7 mouse cellular contexts compared by ENCODE assay signal in the genomic region with DNA sequence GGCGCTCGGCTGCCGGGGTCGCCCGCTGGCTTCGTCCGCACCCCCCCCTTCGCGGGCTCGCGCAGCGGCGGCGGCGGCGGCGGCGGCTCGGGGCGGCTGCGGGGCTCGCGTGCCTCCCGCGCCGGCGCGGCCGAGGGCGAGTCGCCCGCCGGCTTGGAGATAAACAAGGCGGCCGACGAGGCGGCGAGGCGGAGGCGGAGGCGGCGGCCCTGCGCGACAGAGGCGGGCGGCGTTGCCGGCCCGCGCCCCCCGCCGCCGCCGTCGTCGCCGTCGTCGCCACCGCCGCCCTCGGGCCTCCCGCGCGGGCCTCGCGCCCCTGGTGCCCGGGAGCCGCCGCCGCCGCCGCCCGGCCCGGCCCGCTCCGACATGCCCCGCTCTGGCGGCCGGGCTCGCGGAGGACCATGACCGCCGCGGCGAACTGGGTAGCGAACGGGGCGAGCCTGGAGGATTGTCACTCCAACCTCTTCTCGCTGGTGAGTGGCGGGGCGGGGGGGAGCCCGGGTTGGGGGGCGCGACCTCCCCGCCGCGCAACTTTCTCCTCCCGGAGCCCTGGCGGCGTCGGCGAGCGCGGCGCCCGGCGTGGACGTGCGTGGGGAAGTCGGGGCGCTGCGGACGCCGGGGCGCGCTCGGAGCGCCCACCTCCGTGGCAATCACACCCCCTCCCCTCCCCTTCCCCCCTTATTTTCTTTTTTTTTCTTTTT. TPM values are rescaled to one million over a fixed set of nuclear protein-coding genes. Genes with fewer than 3 reads are reported as not detected.
DNase-seq lines count a peak whose midpoint lies in the region; ATAC-seq and TF ChIP-seq lines count a peak whose summit lies in the region.

TSS of gene Med13l (plus strand) at position 295 of the 701 bp plus-strand sequence.

- ATAC-seq in common myeloid progenitor, adult 5-6 weeks (replicated peaks; ENCODE audit: low read depth, poor library complexity, severe bottlenecking) = peak; percentile 17; the same call in 1 of the 2 replicates
- peak; percentile 65 for ATAC-seq in intestine, embryonic 14.5 days (replicated peaks; ENCODE audit: low FRiP score, low TSS enrichment, low read depth)
- ATAC-seq in limb, embryonic 11.5 days (ENCODE audit: insufficient number of reproducible peaks, low FRiP score, low TSS enrichment, low read depth) = peak; percentile 29; the same call in 1 of the 2 replicates
- peak; percentile 57 for ATAC-seq in midbrain, embryonic 12.5 days (ENCODE audit: low FRiP score, low read depth)

- TF ChIP-seq CTCF in spleen, adult 2 months (IDR thresholded peaks at IDR 0.05; ENCODE audit: extremely low read depth, insufficient read depth, insufficient read length, insufficient replicate concordance) = no peak

- DNase-seq in adrenal gland, adult 18-20 months (ENCODE audit: low spot score in 2 of 2) = peak; percentile 67 to 73
- peak; percentile 74 to 76 for DNase-seq in gastrocnemius, postnatal 36 days
- no peak for DNase-seq in intestine, embryonic 14.5 days (ENCODE audit: low spot score)
- peak; percentile 84 for DNase-seq in limb, embryonic 11.5 days (ENCODE audit: low spot score)
- peak in 1 of 2 experiments; percentile 58 for DNase-seq in spleen, adult 2 months (ENCODE audit: low read depth in 1 of 2, low spot score in 2 of 2)

- intact Hi-C loops in gastrocnemius, postnatal 36 days (cut with DNase I) = loop anchor here (2.0 kb wide), 1 partner anchor 46 kb away; no protein-coding TSS in a partner anchor

- under 1% methylated on average over 51 of the region's 120 CpGs for WGBS in intestine, embryonic 14.5 days
- under 1% methylated on average over 62 of the region's 120 CpGs for WGBS in limb, embryonic 11.5 days
- under 1% methylated on average over 41 of the region's 120 CpGs for WGBS in midbrain, embryonic 12.5 days
- WGBS in spleen, adult 2 months = 2% methylated on average over 68 of the region's 120 CpGs

- H3K36me3 ChIP-seq in intestine, embryonic 14.5 days (ENCODE audit: control insufficient read depth, insufficient read depth, low read length) = no peaks in the 10 kb centered on the region
- no peaks in the 10 kb centered on the region for H3K36me3 ChIP-seq in limb, embryonic 11.5 days (ENCODE audit: control insufficient read depth, insufficient read depth, low read length)
- no peaks in the 10 kb centered on the region for H3K36me3 ChIP-seq in midbrain, embryonic 12.5 days
- H3K36me3 ChIP-seq in spleen, adult 2 months (ENCODE audit: control insufficient read depth, insufficient read depth, low read length) = no peaks in the 10 kb centered on the region

- H3K9me3 ChIP-seq in intestine, embryonic 14.5 days (ENCODE audit: control insufficient read depth, low read length) = no peaks in the 10 kb centered on the region
- H3K9me3 ChIP-seq in limb, embryonic 11.5 days (ENCODE audit: control insufficient read depth, low read length) = no peaks in the 10 kb centered on the region
- no peaks in the 10 kb centered on the region for H3K9me3 ChIP-seq in midbrain, embryonic 12.5 days

- no peaks in the 10 kb centered on the region for H3K27me3 ChIP-seq in intestine, embryonic 14.5 days (replicated peaks; ENCODE audit: control insufficient read depth, insufficient read depth, low read length)
- H3K27me3 ChIP-seq in limb, embryonic 11.5 days (ENCODE audit: control insufficient read depth, insufficient read depth, low read length) = no peaks in the 10 kb centered on the region
- peaks cover 29% of the 10 kb centered on the region for H3K27me3 ChIP-seq in midbrain, embryonic 12.5 days
- H3K27me3 ChIP-seq in spleen, adult 2 months (ENCODE audit: control insufficient read depth, insufficient read depth, low read length) = 0 out of 2 replicates have a peak, but pooled peaks cover 1% of the 10 kb centered on the region

- TF ChIP-seq POLR2A in spleen, adult 2 months (IDR thresholded peaks at IDR 0.05; ENCODE audit: low read depth, low read length) = no peak; the same call in 1 of the 2 replicates

- H3K9ac ChIP-seq in intestine, embryonic 14.5 days (ENCODE audit: low read length) = peak within 1 kb of the TSS; percentile 91
- H3K9ac ChIP-seq in limb, embryonic 11.5 days (ENCODE audit: low read length) = peak within 1 kb of the TSS; percentile 94
- H3K9ac ChIP-seq in midbrain, embryonic 12.5 days (replicated peaks) = peak within 1 kb of the TSS; percentile 91

- peak within 1 kb of the TSS; percentile 93 for H3K27ac ChIP-seq in intestine, embryonic 14.5 days (ENCODE audit: low read depth)
- H3K27ac ChIP-seq in limb, embryonic 11.5 days (replicated peaks; ENCODE audit: low read depth, low read length) = peak within 1 kb of the TSS; percentile 90
- H3K27ac ChIP-seq in midbrain, embryonic 12.5 days (replicated peaks) = peak within 1 kb of the TSS; percentile 95
- H3K27ac ChIP-seq in spleen, adult 2 months (ENCODE audit: insufficient read depth, low read length) = peak within 1 kb of the TSS; percentile 92

- peaks cover 27% of the 10 kb centered on the region for H3K4me1 ChIP-seq in intestine, embryonic 14.5 days (replicated peaks; ENCODE audit: control insufficient read depth, insufficient read depth, low read length)
- H3K4me1 ChIP-seq in limb, embryonic 11.5 days (ENCODE audit: control insufficient read depth, insufficient read depth, low read length) = peaks cover 14% of the 10 kb centered on the region
- H3K4me1 ChIP-seq in midbrain, embryonic 12.5 days = peaks cover 34% of the 10 kb centered on the region
- H3K4me1 ChIP-seq in spleen, adult 2 months (ENCODE audit: control insufficient read depth, insufficient read depth, insufficient read length) = peaks cover 16% of the 10 kb centered on the region

- H3K4me2 ChIP-seq in intestine, embryonic 14.5 days (ENCODE audit: low read length) = peak within 1 kb of the TSS; percentile 78
- H3K4me2 ChIP-seq in limb, embryonic 11.5 days (ENCODE audit: low read depth, severe bottlenecking) = peak within 1 kb of the TSS; percentile 80
- H3K4me2 ChIP-seq in midbrain, embryonic 12.5 days (replicated peaks) = peak within 1 kb of the TSS; percentile 84

- H3K4me3 ChIP-seq in intestine, embryonic 14.5 days (ENCODE audit: low read depth, low read length) = peak within 1 kb of the TSS; percentile 75
- peak within 1 kb of the TSS; percentile 79 for H3K4me3 ChIP-seq in limb, embryonic 11.5 days (ENCODE audit: low read depth, low read length)
- peak within 1 kb of the TSS; percentile 90 for H3K4me3 ChIP-seq in midbrain, embryonic 12.5 days
- H3K4me3 ChIP-seq in spleen, adult 2 months (ENCODE audit: extremely low read depth, insufficient read depth, insufficient read length) = peak within 1 kb of the TSS; percentile 84

RNA-seq across cellular contexts. Expression of gene Med13l, which starts in this region (rescaled TPM):
- total RNA-seq in adrenal gland, adult 18-20 months (2021) = 10 to 100 TPM; 33.9 to 38.2 TPM
- 33.1 and 49.7 TPM in 2 replicates for total RNA-seq in common myeloid progenitor, adult 5-6 weeks (2017)
- 10 to 100 TPM; 20.4 to 22.4 TPM for total RNA-seq in gastrocnemius, postnatal 36 days (2021)
- polyA plus RNA-seq in intestine, embryonic 14.5 days (2014; fragmentation: Nextera tagmentation; extraction: Ambion mirVana) = 14.4 and 14.9 TPM in 2 replicates
- 15.1 and 16.5 TPM in 2 replicates for polyA plus RNA-seq in limb, embryonic 11.5 days (2014; fragmentation: Nextera tagmentation; extraction: Ambion mirVana)
- 14.5 and 14.7 TPM in 2 replicates for polyA plus RNA-seq in midbrain, embryonic 12.5 days (2016; fragmentation: Nextera tagmentation; extraction: Ambion mirVana)
- 19.3 and 24.2 TPM in 2 replicates for polyA plus RNA-seq in spleen, adult 2 months (2012; rRNA removed)
